Mouse (Mus musculus) midbrain, embryonic 10.5 days (tissue): Measurements from ENCODE around the gene Klf12. TPM values are rescaled to one million over a fixed set of nuclear protein-coding genes. Genes with fewer than 3 reads are reported as not detected.

Source experiments
- DNase-seq: peaks from one replicate; pipeline ENCODE4 v3.0.0-alpha.2; 2017; ENCODE audit warnings: low spot score
- H3K27ac ChIP-seq: fragments of 300-500 bp; sonication (generic); replicated peaks from 2 replicates; pipeline ENCODE4 v1.5.1; 2016; ENCODE audit warnings: mild to moderate bottlenecking
- H3K27me3 ChIP-seq: fragments of 300-500 bp; sonication (generic); 2 replicates; pipeline ENCODE4 v1.6.1; 2016; ENCODE audit warnings: low read depth, mild to moderate bottlenecking; ENCODE audit not compliant: poor library complexity, severe bottlenecking
- H3K36me3 ChIP-seq: fragments of 300-500 bp; sonication (generic); 2 replicates; pipeline ENCODE4 v1.6.1; 2016; ENCODE audit warnings: mild to moderate bottlenecking, moderate library complexity
- H3K4me1 ChIP-seq: fragments of 300-500 bp; sonication (generic); 2 replicates; pipeline ENCODE4 v1.6.1; 2016
- H3K4me3 ChIP-seq: fragments of 300-500 bp; sonication (generic); 2 replicates; pipeline ENCODE4 v1.5.1; 2016; ENCODE audit warnings: mild to moderate bottlenecking, moderate library complexity
- H3K9me3 ChIP-seq: fragments of 300-500 bp; sonication (generic); replicated peaks from 2 replicates; pipeline ENCODE4 v1.6.1; 2016; ENCODE audit warnings: mild to moderate bottlenecking
- WGBS: fragments of 180-500 bp; shearing (Covaris S2); methylation state at CpG from one replicate; pipeline ENCODE4 v1.1.7; 2016; 5-methylcytosine and 5-hydroxymethylcytosine counted together
- polyA plus RNA-seq: library from polyadenylated mRNA; unstranded; fragments of >200 nt; fragmentation: Nextera tagmentation; extraction: Ambion mirVana; gene quantifications from 2 replicates; pipeline ENCODE4 v1.2.1, GENCODE M21; 2016

The Klf12 gene
- polyA plus RNA-seq, 1 experiment from 2014 or later: 15.8 TPM

DNA sequence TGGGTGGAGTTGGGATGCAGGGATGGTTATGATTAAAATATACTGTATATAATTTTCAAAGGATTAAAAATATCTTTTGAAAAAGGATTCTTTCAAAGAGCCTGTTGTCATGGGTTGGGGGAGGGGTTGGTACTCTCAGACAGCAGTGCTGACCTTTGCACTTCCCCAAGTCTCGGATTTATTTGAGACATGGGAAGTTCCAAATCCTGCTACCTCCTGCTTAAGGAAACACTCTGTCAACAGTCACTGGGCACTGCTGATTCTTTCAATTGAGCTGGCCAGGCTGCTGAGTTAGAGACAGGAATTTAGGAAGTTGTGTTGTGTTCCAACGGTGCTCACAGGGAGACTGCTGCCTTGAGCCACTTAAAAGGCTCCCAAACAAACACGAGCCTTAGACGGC, 60.3 kb downstream of the Klf12 start:
- 43% methylated on average over 4 of the region's 4 CpGs for WGBS
- DNase-seq: no peak
- H3K27me3 ChIP-seq: no peaks in the 10 kb centered on the region
- no peaks in the 10 kb centered on the region for H3K9me3 ChIP-seq
- no peaks in the 10 kb centered on the region for H3K36me3 ChIP-seq
- H3K4me1 ChIP-seq: peaks cover 34% of the 10 kb centered on the region
- H3K27ac ChIP-seq: no peak overlapping the region
- no peak overlapping the region for H3K4me3 ChIP-seq

DNA sequence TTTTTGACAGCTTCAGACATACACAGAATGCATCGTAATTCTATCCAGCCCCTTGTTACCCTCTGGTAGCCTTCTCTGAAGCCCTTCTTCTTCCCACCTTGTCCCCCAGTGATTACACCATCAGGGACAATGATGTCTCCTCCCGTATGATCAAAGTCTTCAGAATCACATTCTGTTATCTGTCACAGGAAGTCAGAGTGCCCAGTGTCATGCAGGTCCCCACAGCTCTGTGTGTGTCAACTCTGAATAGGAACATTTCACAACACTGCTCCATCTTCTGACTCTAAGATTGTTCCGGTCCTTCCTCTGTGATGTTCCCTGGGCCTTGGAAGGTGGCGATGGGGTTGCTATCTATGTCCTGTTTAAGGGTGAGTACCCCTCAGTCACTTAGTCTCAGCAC, 62.2 kb downstream of the Klf12 start:
- no peak for DNase-seq
- no peak overlapping the region for H3K4me3 ChIP-seq
- H3K36me3 ChIP-seq: no peaks in the 10 kb centered on the region
- no peak overlapping the region for H3K27ac ChIP-seq
- H3K27me3 ChIP-seq: no peaks in the 10 kb centered on the region
- no peaks in the 10 kb centered on the region for H3K9me3 ChIP-seq
- H3K4me1 ChIP-seq: peaks cover 35% of the 10 kb centered on the region
- 91% methylated on average over 4 of the region's 4 CpGs for WGBS

DNA sequence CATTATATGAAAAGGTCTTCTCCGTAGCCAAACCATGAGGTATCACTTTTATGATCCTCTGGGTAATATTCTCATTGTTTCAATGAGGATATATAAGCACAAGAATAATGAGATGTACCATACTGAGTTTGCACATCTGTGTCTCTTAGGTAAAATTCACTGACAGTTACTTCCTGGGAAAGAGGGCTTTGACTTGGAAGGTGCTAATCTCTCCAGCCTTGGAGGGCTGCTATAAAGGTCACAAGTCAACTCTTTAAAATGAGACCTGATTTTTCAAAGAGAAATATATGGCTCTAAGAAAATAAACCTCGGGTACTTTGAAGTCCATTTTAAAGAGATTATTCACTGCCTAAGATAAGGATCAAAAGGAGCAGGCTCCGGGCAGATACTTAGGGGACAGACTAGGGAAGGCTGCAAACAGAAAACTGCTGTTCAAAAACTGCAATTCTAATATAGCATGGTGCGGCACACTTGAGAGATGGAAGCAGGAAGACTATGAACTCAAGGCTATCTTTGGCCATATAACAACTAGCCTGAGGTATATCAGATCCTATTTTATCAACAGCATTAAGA, 69.2 kb downstream of the Klf12 start:
- DNase-seq: no peak
- Histone ChIP-seq H3K36me3 (no peaks in the 10 kb centered on the region), H3K27me3 (peaks cover 5% of the 10 kb centered on the region; the same call in 1 of the 2 replicates), H3K4me1 (peaks cover 24% of the 10 kb centered on the region), H3K9me3 (no peaks in the 10 kb centered on the region), H3K27ac (no peak overlapping the region), H3K4me3 (no peak overlapping the region)
- WGBS: 52% methylated on average over 4 of the region's 4 CpGs

DNA sequence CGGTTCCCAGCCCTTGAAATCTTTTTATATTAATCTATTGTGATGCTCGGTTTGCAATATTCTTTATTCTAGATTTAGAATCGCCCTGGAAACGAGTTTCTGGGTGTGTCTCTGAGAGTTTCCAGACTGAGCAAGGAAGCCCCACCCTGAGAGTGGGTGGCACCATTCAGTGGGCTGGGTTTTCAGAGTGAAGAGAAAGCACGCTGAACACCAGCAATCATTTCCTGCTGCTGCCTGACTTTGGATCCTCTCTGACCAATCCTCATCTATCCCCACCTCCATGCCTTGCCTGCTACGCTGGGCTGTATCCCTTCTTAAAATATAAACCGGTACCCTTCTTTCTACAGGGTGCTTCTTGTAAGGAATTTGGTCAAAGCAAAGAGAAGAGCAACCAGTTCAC, 71.4 kb downstream of the Klf12 start:
- H3K9me3 ChIP-seq: no peaks in the 10 kb centered on the region
- 83% methylated on average over 7 of the region's 7 CpGs for WGBS

DNA sequence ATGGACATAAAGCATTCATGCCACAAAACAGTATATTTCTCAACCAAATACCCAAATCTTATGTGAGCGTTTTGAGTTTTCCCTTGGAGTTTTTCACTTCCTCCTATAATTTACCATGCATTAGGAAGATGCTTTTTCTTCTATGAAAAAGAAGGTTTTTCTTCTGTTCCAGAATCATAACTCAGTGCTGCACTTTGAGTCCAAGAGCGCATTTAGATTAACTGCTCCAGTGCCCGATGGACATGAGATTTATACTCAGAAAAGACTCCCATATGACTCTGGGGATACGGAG, 72.7 kb downstream of the Klf12 start:
- WGBS: 90% methylated on average over 4 of the region's 4 CpGs
- peaks cover 5% of the 10 kb centered on the region; the same call in 1 of the 2 replicates for H3K27me3 ChIP-seq
- no peaks in the 10 kb centered on the region for H3K36me3 ChIP-seq
- H3K4me3 ChIP-seq: no peak overlapping the region
- no peaks in the 10 kb centered on the region for H3K9me3 ChIP-seq
- no peak for DNase-seq
- peaks cover 22% of the 10 kb centered on the region for H3K4me1 ChIP-seq
- H3K27ac ChIP-seq: no peak overlapping the region

More for the DNA sequence above, 71.4 kb downstream of the Klf12 start:
- Histone ChIP-seq H3K4me1 (peaks cover 22% of the 10 kb centered on the region), H3K36me3 (no peaks in the 10 kb centered on the region), H3K4me3 (no peak overlapping the region), H3K27ac (no peak overlapping the region), H3K27me3 (peaks cover 5% of the 10 kb centered on the region; the same call in 1 of the 2 replicates)
- DNase-seq: no peak

DNA sequence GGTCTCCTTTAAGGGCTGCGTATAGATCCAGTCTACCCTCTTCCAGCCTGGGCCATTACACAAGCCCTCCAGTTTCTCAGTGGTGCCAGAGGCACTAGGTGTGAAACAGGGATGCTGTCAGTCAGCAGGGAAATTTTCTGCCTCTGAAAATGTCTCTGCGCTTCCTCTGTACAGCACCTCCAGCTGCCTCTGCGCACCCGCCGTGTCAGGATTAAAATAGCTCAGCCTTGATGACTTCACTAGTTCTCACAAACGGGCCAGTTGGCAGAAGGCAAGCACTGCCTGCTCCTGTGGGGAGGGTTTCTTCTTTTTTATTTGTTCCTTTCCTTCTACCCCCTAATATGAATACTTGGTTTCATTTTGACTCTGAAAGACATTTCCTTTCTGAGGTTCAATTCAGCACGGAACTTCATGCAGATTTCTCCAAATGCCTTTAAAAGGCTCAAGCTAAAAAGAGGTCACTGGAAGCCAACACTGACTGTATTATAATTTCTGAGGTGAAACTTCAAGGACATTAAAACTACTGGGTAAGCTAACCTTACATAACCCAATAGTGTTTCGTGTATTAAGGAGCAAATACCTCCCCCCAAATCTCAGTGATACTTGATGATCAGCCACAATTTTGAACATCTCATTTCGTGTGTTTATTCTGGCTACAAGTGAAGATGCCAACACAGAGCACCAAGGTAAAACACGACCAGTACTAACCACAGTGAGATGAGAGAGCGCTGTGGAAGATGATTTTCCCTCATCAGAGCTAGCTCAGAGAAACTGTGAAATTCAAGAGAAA, 73.2 kb downstream of the Klf12 start:
- 57% methylated on average over 11 of the region's 11 CpGs for WGBS
- H3K27me3 ChIP-seq: peaks cover 5% of the 10 kb centered on the region; the same call in 1 of the 2 replicates
- H3K9me3 ChIP-seq: no peaks in the 10 kb centered on the region
- no peaks in the 10 kb centered on the region for H3K36me3 ChIP-seq
- peaks cover 22% of the 10 kb centered on the region for H3K4me1 ChIP-seq
- H3K4me3 ChIP-seq: no peak overlapping the region
- DNase-seq: peak; percentile 24
- no peak overlapping the region for H3K27ac ChIP-seq

DNA sequence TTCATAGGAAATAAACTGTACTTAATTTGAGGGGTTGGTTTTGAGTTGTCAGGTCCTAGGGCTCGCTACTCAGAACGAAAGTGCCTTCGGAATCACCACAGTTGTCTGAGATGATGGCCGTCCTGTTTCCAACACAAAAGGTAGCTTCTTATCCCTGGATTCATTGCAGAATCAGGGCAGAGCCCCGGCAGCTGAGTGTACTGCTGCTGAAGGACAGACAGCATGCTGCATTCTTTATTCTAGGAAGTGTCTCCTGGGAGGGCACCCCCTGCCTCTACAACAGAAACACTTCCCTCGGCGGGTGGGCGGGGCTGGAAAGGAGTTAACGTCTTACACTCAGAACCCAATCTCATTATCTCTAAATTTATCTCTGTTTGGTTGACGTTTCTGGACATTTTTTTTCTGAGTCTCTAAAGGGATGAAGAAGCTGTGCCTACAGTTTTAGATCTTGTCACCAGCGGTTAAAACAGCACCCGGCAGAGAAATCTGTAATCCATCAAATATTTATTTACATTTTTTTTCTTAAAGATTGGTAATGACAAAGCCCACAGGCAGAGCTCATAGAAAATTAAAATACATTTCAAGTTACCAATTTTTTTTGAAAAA, 74.6 kb downstream of the Klf12 start:
- peak; percentile 15 for DNase-seq
- 19% methylated on average over 12 of the region's 12 CpGs for WGBS

DNA sequence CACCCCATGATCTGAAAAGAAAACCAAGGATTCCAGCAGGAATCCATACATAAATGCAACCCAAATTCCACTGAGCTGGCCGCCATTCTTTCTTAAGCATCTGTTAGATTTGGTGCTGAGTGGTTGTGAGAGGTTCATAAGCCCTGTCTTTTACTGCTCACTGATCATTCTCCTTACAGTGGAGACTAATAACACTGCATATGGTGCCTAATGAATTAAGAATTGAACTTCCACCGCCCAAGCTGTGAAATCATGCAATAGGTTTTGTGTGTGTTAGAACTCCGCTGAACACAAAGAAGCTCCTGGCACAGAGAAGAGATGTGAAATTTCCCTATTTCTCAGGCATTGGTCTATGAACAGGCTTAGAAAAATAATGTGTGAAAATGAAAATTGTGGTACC, 77.4 kb downstream of the Klf12 start:
- H3K9me3 ChIP-seq: no peaks in the 10 kb centered on the region
- no peaks in the 10 kb centered on the region for H3K36me3 ChIP-seq
- H3K4me3 ChIP-seq: no peak overlapping the region
- H3K27ac ChIP-seq: no peak overlapping the region
- H3K27me3 ChIP-seq: peaks cover 3% of the 10 kb centered on the region; the same call in 1 of the 2 replicates
- H3K4me1 ChIP-seq: peaks cover 19% of the 10 kb centered on the region
- 91% methylated on average over 3 of the region's 3 CpGs for WGBS
- no peak for DNase-seq

More for the DNA sequence above, 74.6 kb downstream of the Klf12 start:
- H3K27me3 ChIP-seq: peaks cover 5% of the 10 kb centered on the region; the same call in 1 of the 2 replicates
- H3K9me3 ChIP-seq: no peaks in the 10 kb centered on the region
- H3K27ac ChIP-seq: no peak overlapping the region
- peaks cover 19% of the 10 kb centered on the region for H3K4me1 ChIP-seq
- H3K36me3 ChIP-seq: no peaks in the 10 kb centered on the region
- 0 out of 2 replicates have a peak overlapping the region, but pooled peaks have one; percentile 5 for H3K4me3 ChIP-seq

DNA sequence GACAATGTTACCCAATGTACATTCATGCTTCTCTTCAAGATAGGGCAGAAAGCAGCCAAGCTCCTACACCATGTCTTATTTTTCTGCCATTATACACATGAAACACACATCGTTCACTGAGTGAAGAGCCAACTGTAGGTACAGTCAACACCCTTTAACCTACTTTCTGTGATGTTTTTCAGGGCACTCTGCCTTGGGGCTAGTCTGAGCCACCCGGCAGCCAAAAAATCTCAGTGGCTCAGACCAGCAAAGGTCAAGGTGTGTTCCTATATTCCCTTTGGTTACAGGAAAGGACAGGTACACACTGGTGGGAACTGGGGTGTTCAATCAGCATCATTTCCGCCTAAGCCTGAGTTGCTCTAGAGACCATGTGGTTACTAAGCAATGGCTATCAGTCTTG, 78.3 kb downstream of the Klf12 start:
- Histone ChIP-seq H3K27ac (no peak overlapping the region), H3K27me3 (no peaks in the 10 kb centered on the region)

DNA sequence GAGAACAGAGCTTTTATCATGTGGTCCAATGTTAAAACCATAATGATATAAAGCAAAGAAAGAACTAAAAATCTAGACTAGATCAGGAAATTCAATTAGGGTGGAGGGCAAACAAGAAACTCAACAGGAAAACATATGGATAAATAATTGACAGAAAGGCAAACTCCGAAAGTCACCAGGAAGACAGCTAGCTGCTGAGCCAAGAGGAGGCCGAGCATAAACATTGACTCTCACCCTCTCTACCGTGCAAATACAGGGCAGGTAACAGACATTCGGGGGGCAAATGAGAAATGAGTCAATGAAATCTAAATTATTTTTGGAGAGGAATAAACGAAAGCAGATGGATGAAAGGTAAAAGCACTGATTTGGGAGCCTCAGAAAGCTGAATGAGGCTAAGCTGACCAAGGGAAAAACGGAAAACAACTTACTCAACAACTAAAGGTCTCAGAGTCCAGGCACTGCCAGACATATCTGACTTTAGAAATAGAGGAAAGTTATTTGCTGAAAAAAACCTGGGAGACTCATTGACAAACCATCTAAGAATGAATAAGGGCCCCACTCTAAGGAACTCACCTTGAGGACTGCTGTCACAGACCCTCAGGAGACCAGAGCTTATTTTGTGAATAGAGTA, 84.3 kb downstream of the Klf12 start:
- WGBS: 87% methylated on average over 6 of the region's 6 CpGs
- DNase-seq: no peak
- Histone ChIP-seq H3K4me1 (no peaks in the 10 kb centered on the region), H3K27ac (no peak overlapping the region), H3K27me3 (no peaks in the 10 kb centered on the region), H3K4me3 (no peak overlapping the region), H3K36me3 (peaks cover 18% of the 10 kb centered on the region), H3K9me3 (no peaks in the 10 kb centered on the region)

More for the DNA sequence above, 78.3 kb downstream of the Klf12 start:
- Histone ChIP-seq H3K9me3 (no peaks in the 10 kb centered on the region), H3K4me1 (peaks cover 15% of the 10 kb centered on the region), H3K36me3 (peaks cover 3% of the 10 kb centered on the region; the same call in 1 of the 2 replicates), H3K4me3 (no peak overlapping the region)
- WGBS: 96% methylated on average over 3 of the region's 3 CpGs
- no peak for DNase-seq

DNA sequence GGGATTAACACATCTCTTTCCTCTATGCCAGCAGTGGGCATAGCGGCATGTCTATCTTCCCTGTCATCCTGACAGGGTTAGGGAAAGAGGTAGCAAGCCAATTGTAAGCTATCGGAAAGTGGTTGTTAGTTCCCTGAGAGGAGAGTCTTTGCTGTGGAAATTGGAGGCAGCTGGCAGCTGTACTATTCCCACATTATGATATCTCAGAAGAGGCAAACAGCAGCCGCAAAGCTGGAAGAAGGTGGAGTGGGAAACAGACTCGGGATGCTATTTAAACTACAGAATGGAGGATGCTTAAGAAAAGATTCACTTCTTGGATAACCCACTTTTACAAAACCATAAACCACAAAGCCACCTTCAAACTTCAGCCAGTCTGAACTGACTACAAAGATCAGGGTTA, 85.8 kb downstream of the Klf12 start:
- H3K36me3 ChIP-seq: peaks cover 18% of the 10 kb centered on the region
- no peaks in the 10 kb centered on the region for H3K27me3 ChIP-seq
- no peaks in the 10 kb centered on the region for H3K9me3 ChIP-seq
- no peak overlapping the region for H3K4me3 ChIP-seq
- WGBS: 95% methylated on average over 4 of the region's 4 CpGs
- DNase-seq: no peak
- H3K4me1 ChIP-seq: no peaks in the 10 kb centered on the region
- no peak overlapping the region for H3K27ac ChIP-seq

DNA sequence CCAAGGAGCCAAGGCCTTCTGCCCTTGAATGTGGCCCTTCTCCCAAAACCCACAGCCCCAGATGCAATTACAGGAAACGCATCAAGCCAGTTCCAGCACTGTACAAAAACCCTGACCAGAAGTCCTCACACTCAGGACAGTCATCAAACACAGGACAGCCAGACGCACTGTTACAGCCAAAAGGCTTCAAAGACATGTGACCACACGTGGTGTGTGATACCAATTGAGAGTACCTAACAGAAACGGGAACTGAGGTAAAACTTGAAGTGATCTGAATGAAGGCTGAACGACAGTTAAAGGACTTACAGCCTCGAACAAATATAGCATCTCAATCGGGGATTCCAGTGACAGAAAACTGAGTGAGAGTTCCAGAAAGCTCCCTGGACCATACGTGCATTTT, 87.3 kb downstream of the Klf12 start:
- H3K4me3 ChIP-seq: no peak overlapping the region
- H3K27ac ChIP-seq: no peak overlapping the region
- no peak for DNase-seq
- H3K9me3 ChIP-seq: no peaks in the 10 kb centered on the region
- H3K36me3 ChIP-seq: peaks cover 18% of the 10 kb centered on the region
- H3K4me1 ChIP-seq: no peaks in the 10 kb centered on the region
- WGBS: 91% methylated on average over 8 of the region's 8 CpGs
- no peaks in the 10 kb centered on the region for H3K27me3 ChIP-seq
